Mouse (Mus musculus): ENCODE measurements around the gene Bcor. TPM values are rescaled to one million over a fixed set of nuclear protein-coding genes. Genes with fewer than 3 reads are reported as not detected.

Bcor gene
- total and polyA plus RNA-seq, 2 experiments from 2014 or later = 12.9 to 45.5 TPM

GRCm38 (mm10) chrX:12062121-12062931 lies 97.8 kb downstream of the Bcor start:
- H3K4me1 ChIP-seq (ENCODE audit: insufficient read depth, low read length) = peaks cover 6% of the 10 kb centered on the region; the same call in 1 of the 2 replicates
- no peak overlapping the region for H3K27ac ChIP-seq (ENCODE audit: low read depth, low read length)
- H3K9me3 ChIP-seq (ENCODE audit: low read length) = no peaks in the 10 kb centered on the region
- no peak overlapping the region for H3K9ac ChIP-seq (replicated peaks; ENCODE audit: low read length, poor library complexity, severe bottlenecking)
- 13% methylated on average over 22 of the region's 24 CpGs for WGBS
- peaks cover 6% of the 10 kb centered on the region; the same call in 1 of the 2 replicates for H3K27me3 ChIP-seq (ENCODE audit: insufficient read depth, low read length)
- H3K4me3 ChIP-seq (ENCODE audit: low read depth, low read length) = no peak overlapping the region
- no peaks in the 10 kb centered on the region; the same call in 1 of the 2 replicates for H3K36me3 ChIP-seq (ENCODE audit: insufficient read depth, low read length)
- no peak overlapping the region for H3K4me2 ChIP-seq (ENCODE audit: low read depth, low read length, poor library complexity, severe bottlenecking)
- TF ChIP-seq CTCF (IDR thresholded peaks at IDR 0.05) = no peak
- ATAC-seq (ENCODE audit: low FRiP score) = no peak
- no peak for DNase-seq (ENCODE audit: low spot score)

GRCm38 (mm10) chrX:12060848-12061247 lies 99.3 kb downstream of the Bcor start:
- no peak for TF ChIP-seq CTCF (IDR thresholded peaks at IDR 0.05)
- Histone ChIP-seq H3K4me1 (ENCODE audit: insufficient read depth, low read length) (peaks cover 6% of the 10 kb centered on the region; the same call in 1 of the 2 replicates), H3K4me2 (ENCODE audit: low read depth, low read length, poor library complexity, severe bottlenecking) (no peak overlapping the region), H3K9me3 (ENCODE audit: low read length) (no peaks in the 10 kb centered on the region), H3K27ac (ENCODE audit: low read depth, low read length) (no peak overlapping the region), H3K9ac (replicated peaks; ENCODE audit: low read length, poor library complexity, severe bottlenecking) (no peak overlapping the region), H3K4me3 (ENCODE audit: low read depth, low read length) (no peak overlapping the region), H3K36me3 (ENCODE audit: insufficient read depth, low read length) (no peaks in the 10 kb centered on the region; the same call in 1 of the 2 replicates), H3K27me3 (ENCODE audit: insufficient read depth, low read length) (peaks cover 6% of the 10 kb centered on the region; the same call in 1 of the 2 replicates)
- DNase-seq (ENCODE audit: low spot score) (no peak), ATAC-seq (ENCODE audit: low FRiP score) (no peak)
- WGBS = 69% methylated on average over 3 of the region's 3 CpGs

GRCm38 (mm10) chrX:12057210-12057609 lies 102.9 kb downstream of the Bcor start:
- no peak overlapping the region for H3K9ac ChIP-seq (replicated peaks; ENCODE audit: low read length, poor library complexity, severe bottlenecking)
- DNase-seq (ENCODE audit: low spot score) (no peak), ATAC-seq (ENCODE audit: low FRiP score) (no peak)
- no peak for TF ChIP-seq CTCF (IDR thresholded peaks at IDR 0.05)
- 90% methylated on average over 10 of the region's 11 CpGs for WGBS
- H3K4me1 ChIP-seq (ENCODE audit: insufficient read depth, low read length) = peaks cover 3% of the 10 kb centered on the region; the same call in 1 of the 2 replicates
- no peaks in the 10 kb centered on the region; the same call in 1 of the 2 replicates for H3K36me3 ChIP-seq (ENCODE audit: insufficient read depth, low read length)
- H3K4me3 ChIP-seq (ENCODE audit: low read depth, low read length) = no peak overlapping the region
- H3K27ac ChIP-seq (ENCODE audit: low read depth, low read length) = no peak overlapping the region
- H3K9me3 ChIP-seq (ENCODE audit: low read length) = no peaks in the 10 kb centered on the region
- H3K27me3 ChIP-seq (ENCODE audit: insufficient read depth, low read length) = no peaks in the 10 kb centered on the region
- H3K4me2 ChIP-seq (ENCODE audit: low read depth, low read length, poor library complexity, severe bottlenecking) = no peak overlapping the region

GRCm38 (mm10) chrX:12053315-12053914 lies 106.7 kb downstream of the Bcor start:
- 81% methylated on average over 9 of the region's 9 CpGs for WGBS
- H3K36me3 ChIP-seq (ENCODE audit: insufficient read depth, low read length) = no peaks in the 10 kb centered on the region; the same call in 1 of the 2 replicates
- DNase-seq (ENCODE audit: low spot score) (no peak), ATAC-seq (ENCODE audit: low FRiP score) (no peak)
- H3K4me2 ChIP-seq (ENCODE audit: low read depth, low read length, poor library complexity, severe bottlenecking) = no peak overlapping the region
- no peak for TF ChIP-seq CTCF (IDR thresholded peaks at IDR 0.05)
- H3K9me3 ChIP-seq (ENCODE audit: low read length) = no peaks in the 10 kb centered on the region
- no peak overlapping the region for H3K9ac ChIP-seq (replicated peaks; ENCODE audit: low read length, poor library complexity, severe bottlenecking)
- H3K27me3 ChIP-seq (ENCODE audit: insufficient read depth, low read length) = no peaks in the 10 kb centered on the region
- no peaks in the 10 kb centered on the region for H3K4me1 ChIP-seq (ENCODE audit: insufficient read depth, low read length)
- no peak overlapping the region for H3K4me3 ChIP-seq (ENCODE audit: low read depth, low read length)
- H3K27ac ChIP-seq (ENCODE audit: low read depth, low read length) = no peak overlapping the region

GRCm38 (mm10) chrX:12052651-12053050 lies 107.5 kb downstream of the Bcor start:
- H3K27me3 ChIP-seq (ENCODE audit: insufficient read depth, low read length) = no peaks in the 10 kb centered on the region
- TF ChIP-seq CTCF (IDR thresholded peaks at IDR 0.05) = no peak
- no peaks in the 10 kb centered on the region; the same call in 1 of the 2 replicates for H3K36me3 ChIP-seq (ENCODE audit: insufficient read depth, low read length)
- DNase-seq (ENCODE audit: low spot score) (no peak), ATAC-seq (ENCODE audit: low FRiP score) (no peak)
- H3K4me2 ChIP-seq (ENCODE audit: low read depth, low read length, poor library complexity, severe bottlenecking) = no peak overlapping the region
- no peaks in the 10 kb centered on the region for H3K9me3 ChIP-seq (ENCODE audit: low read length)
- no peak overlapping the region for H3K4me3 ChIP-seq (ENCODE audit: low read depth, low read length)
- H3K27ac ChIP-seq (ENCODE audit: low read depth, low read length) = no peak overlapping the region
- WGBS = 89% methylated on average over 1 of the region's 1 CpGs
- no peak overlapping the region for H3K9ac ChIP-seq (replicated peaks; ENCODE audit: low read length, poor library complexity, severe bottlenecking)
- no peaks in the 10 kb centered on the region for H3K4me1 ChIP-seq (ENCODE audit: insufficient read depth, low read length)

GRCm38 (mm10) chrX:12048721-12049120 lies 111.4 kb downstream of the Bcor start:
- no peak overlapping the region for H3K4me3 ChIP-seq (ENCODE audit: low read depth, low read length)
- TF ChIP-seq CTCF (IDR thresholded peaks at IDR 0.05) = no peak
- 65% methylated on average over 11 of the region's 11 CpGs for WGBS

More at GRCm38 (mm10) chrX:12048721-12049120, 111.4 kb downstream of the Bcor start:
- Histone ChIP-seq H3K4me2 (ENCODE audit: low read depth, low read length, poor library complexity, severe bottlenecking) (no peak overlapping the region), H3K9ac (replicated peaks; ENCODE audit: low read length, poor library complexity, severe bottlenecking) (no peak overlapping the region), H3K27ac (ENCODE audit: low read depth, low read length) (no peak overlapping the region), H3K4me1 (ENCODE audit: insufficient read depth, low read length) (no peaks in the 10 kb centered on the region), H3K36me3 (ENCODE audit: insufficient read depth, low read length) (no peaks in the 10 kb centered on the region), H3K27me3 (ENCODE audit: insufficient read depth, low read length) (no peaks in the 10 kb centered on the region), H3K9me3 (ENCODE audit: low read length) (no peaks in the 10 kb centered on the region)
- ATAC-seq (ENCODE audit: low FRiP score) (no peak), DNase-seq (ENCODE audit: low spot score) (no peak)
